Mouse (Mus musculus): ENCODE results near the gene Ap2b1. TPM values are rescaled to one million over a fixed set of nuclear protein-coding genes. Genes with fewer than 3 reads are reported as not detected.
A peak's percentile ranks its signal among the peaks of the same experiment; 100 is the strongest.

Ap2b1 gene
- polyA plus RNA-seq, 1 experiment from 2014 or later: 65.1 TPM

DNA sequence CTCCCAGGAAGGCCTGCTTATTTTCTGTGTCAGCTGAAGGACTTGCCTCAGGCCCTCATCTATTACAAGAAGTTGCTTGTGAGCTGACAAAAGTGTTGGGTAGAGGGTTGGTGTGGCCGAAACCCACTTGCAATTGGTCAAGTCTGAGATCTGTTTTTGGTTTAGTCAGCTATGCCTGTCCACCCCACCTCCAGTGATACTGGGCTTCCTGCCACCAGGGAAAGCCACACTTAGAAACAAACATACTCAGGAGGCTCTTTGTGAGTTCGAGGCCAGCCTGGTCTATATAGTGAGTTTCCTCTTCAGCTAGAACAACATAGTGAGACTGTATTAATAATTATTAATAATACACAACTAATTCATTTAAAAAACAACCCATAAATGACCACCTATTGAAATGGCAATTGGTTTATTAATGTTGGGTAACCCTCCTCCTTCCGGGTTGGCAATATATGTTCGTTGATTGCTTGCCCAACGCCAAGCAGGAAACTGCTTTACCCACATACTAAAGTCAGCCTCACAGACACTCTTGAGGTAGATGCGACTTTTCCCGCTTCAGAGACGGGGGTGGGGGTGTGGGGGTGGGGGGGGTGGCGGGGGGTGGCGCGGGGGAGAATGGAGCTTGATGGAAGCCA is 140.7 kb downstream of the Ap2b1 start:
- Histone ChIP-seq H3K27me3 (replicated peaks; ENCODE audit: control insufficient read depth, insufficient read depth, low read length) (peaks cover 34% of the 10 kb centered on the region), H3K4me1 (replicated peaks; ENCODE audit: control insufficient read depth, insufficient read depth, low read length) (peaks cover 13% of the 10 kb centered on the region; the same call in 1 of the 2 replicates), H3K27ac (ENCODE audit: low read depth) (no peak overlapping the region), H3K9me3 (ENCODE audit: control insufficient read depth, low read length) (no peaks in the 10 kb centered on the region), H3K4me3 (ENCODE audit: low read depth, low read length) (no peak overlapping the region), H3K36me3 (ENCODE audit: control insufficient read depth, insufficient read depth, low read length) (no peaks in the 10 kb centered on the region), H3K4me2 (ENCODE audit: low read length) (peak overlapping the region; percentile 90), H3K9ac (ENCODE audit: low read length) (no peak overlapping the region; the same call in 1 of the 2 replicates)
- WGBS: 22% methylated on average over 11 of the region's 11 CpGs
- ATAC-seq (replicated peaks; ENCODE audit: low FRiP score, low TSS enrichment, low read depth): no peak
- no peak for DNase-seq (ENCODE audit: low spot score)

DNA sequence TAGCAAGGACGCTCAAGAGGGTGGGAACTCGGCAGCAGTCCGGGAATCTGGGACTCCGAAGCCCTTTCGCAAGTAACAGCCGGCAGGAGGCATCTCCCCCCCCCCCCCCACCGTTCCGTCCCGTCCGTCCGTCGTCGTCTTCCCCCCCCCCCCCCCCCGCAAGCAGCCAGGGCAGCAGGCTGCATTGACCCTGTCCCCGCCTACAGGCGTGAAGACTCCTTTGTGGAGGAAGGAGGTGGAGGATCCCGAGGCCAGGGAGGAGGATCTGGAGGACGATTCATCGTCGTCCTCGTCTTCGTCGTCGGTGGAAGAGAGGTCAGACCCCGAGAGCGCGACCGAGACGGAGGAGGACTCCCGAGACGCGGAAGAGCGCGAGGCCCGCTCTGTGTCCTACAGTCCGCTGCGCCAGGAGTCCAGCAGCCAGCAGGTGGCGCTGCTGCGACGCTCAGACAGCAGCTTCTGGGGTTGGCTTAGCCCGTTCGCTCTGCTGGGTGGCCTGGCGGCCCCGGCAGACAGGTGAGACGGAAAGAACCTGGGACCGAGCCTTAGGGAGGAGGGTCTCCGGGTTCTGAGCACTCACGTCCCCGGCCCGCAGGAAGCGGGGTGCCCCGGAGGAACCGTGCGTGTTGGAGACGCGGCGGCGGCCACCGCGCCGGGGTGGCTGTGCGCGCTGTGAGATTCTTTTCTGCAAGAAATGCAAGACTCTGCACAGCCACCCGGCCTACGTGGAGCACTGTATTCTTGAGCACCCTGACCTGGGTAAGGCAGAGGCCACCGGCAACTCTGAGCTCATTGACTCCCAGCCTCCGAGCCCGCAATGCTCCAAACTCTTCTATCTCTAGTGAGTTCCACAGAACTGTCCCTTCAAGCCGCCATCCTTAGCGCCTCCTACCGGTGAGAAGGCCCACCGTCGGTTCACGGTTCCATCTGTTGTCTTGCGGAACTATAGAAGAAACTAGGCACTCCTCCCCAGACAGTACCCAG is 141.5 kb downstream of the Ap2b1 start:
- H3K4me1 ChIP-seq (replicated peaks; ENCODE audit: control insufficient read depth, insufficient read depth, low read length): peaks cover 13% of the 10 kb centered on the region; the same call in 1 of the 2 replicates
- no peaks in the 10 kb centered on the region for H3K36me3 ChIP-seq (ENCODE audit: control insufficient read depth, insufficient read depth, low read length)
- H3K27ac ChIP-seq (ENCODE audit: low read depth): peak overlapping the region; percentile 49; the same call in 1 of the 2 replicates
- DNase-seq (ENCODE audit: low spot score): peak; percentile 93
- WGBS: under 1% methylated on average over 66 of the region's 75 CpGs
- peak overlapping the region; percentile 90 for H3K4me2 ChIP-seq (ENCODE audit: low read length)
- peak overlapping the region; percentile 48 for H3K9ac ChIP-seq (ENCODE audit: low read length)
- H3K9me3 ChIP-seq (ENCODE audit: control insufficient read depth, low read length): no peaks in the 10 kb centered on the region
- peak overlapping the region; percentile 56 for H3K4me3 ChIP-seq (ENCODE audit: low read depth, low read length)
- peak; percentile 92 for ATAC-seq (replicated peaks; ENCODE audit: low FRiP score, low TSS enrichment, low read depth)
- peaks cover 42% of the 10 kb centered on the region for H3K27me3 ChIP-seq (replicated peaks; ENCODE audit: control insufficient read depth, insufficient read depth, low read length)

GRCm38 (mm10) chr11:83441235-83441634 is 142.4 kb downstream of the Ap2b1 start:
- ATAC-seq (replicated peaks; ENCODE audit: low FRiP score, low TSS enrichment, low read depth) (no peak), DNase-seq (ENCODE audit: low spot score) (no peak)
- Histone ChIP-seq H3K36me3 (ENCODE audit: control insufficient read depth, insufficient read depth, low read length) (no peaks in the 10 kb centered on the region), H3K4me2 (ENCODE audit: low read length) (peak overlapping the region; percentile 90), H3K9me3 (ENCODE audit: control insufficient read depth, low read length) (no peaks in the 10 kb centered on the region), H3K4me3 (ENCODE audit: low read depth, low read length) (peak overlapping the region; percentile 56; the same call in 1 of the 2 replicates), H3K9ac (ENCODE audit: low read length) (no peak overlapping the region), H3K4me1 (replicated peaks; ENCODE audit: control insufficient read depth, insufficient read depth, low read length) (peaks cover 13% of the 10 kb centered on the region; the same call in 1 of the 2 replicates), H3K27ac (ENCODE audit: low read depth) (no peak overlapping the region), H3K27me3 (replicated peaks; ENCODE audit: control insufficient read depth, insufficient read depth, low read length) (peaks cover 48% of the 10 kb centered on the region)
- 46% methylated on average over 7 of the region's 7 CpGs for WGBS

- peaks cover 15% of the 10 kb centered on the region; the same call in 1 of the 2 replicates for H3K4me1 ChIP-seq (replicated peaks; ENCODE audit: control insufficient read depth, insufficient read depth, low read length)
- DNase-seq (ENCODE audit: low spot score) (peak; percentile 91), ATAC-seq (replicated peaks; ENCODE audit: low FRiP score, low TSS enrichment, low read depth) (peak; percentile 37; the same call in 1 of the 2 replicates)
- H3K4me3 ChIP-seq (ENCODE audit: low read depth, low read length): no peak overlapping the region
- peak overlapping the region; percentile 12; the same call in 1 of the 2 replicates for H3K4me2 ChIP-seq (ENCODE audit: low read length)
- H3K36me3 ChIP-seq (ENCODE audit: control insufficient read depth, insufficient read depth, low read length): no peaks in the 10 kb centered on the region
- no peak overlapping the region for H3K27ac ChIP-seq (ENCODE audit: low read depth)
- peaks cover 48% of the 10 kb centered on the region for H3K27me3 ChIP-seq (replicated peaks; ENCODE audit: control insufficient read depth, insufficient read depth, low read length)
- 15% methylated on average over 29 of the region's 29 CpGs for WGBS
- H3K9me3 ChIP-seq (ENCODE audit: control insufficient read depth, low read length): no peaks in the 10 kb centered on the region
- H3K9ac ChIP-seq (ENCODE audit: low read length): no peak overlapping the region
Observed at GRCm38 (mm10) chr11:83442596-83443267, 143.9 kb downstream of the Ap2b1 start.

DNA sequence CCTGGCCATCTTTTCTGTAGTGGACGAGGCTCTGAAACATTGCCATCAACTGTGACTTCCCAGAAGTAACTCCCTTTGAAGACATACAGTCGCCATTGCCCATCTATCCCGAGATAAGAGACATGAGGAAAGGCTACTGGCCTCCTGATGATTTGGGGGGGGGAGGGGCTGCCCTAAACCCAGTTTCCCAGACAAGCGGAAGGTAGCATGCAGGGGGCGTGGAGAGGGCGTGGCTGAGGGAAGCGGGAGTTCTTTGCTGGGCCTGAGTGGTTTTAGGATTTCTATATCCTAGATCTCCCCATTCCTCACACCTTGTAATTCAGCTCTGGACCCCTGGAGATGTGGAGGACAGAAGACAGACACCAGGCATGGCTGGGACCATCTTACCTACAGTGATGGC is 145.0 kb downstream of the Ap2b1 start:
- no peak for ATAC-seq (replicated peaks; ENCODE audit: low FRiP score, low TSS enrichment, low read depth)
- Histone ChIP-seq H3K9me3 (ENCODE audit: control insufficient read depth, low read length) (no peaks in the 10 kb centered on the region), H3K9ac (ENCODE audit: low read length) (no peak overlapping the region), H3K4me1 (replicated peaks; ENCODE audit: control insufficient read depth, insufficient read depth, low read length) (peaks cover 26% of the 10 kb centered on the region), H3K27me3 (replicated peaks; ENCODE audit: control insufficient read depth, insufficient read depth, low read length) (peaks cover 48% of the 10 kb centered on the region), H3K4me2 (ENCODE audit: low read length) (no peak overlapping the region), H3K4me3 (ENCODE audit: low read depth, low read length) (no peak overlapping the region), H3K27ac (ENCODE audit: low read depth) (no peak overlapping the region), H3K36me3 (ENCODE audit: control insufficient read depth, insufficient read depth, low read length) (no peaks in the 10 kb centered on the region)
- DNase-seq (ENCODE audit: low spot score): no peak
- 8% methylated on average over 7 of the region's 7 CpGs for WGBS

DNA sequence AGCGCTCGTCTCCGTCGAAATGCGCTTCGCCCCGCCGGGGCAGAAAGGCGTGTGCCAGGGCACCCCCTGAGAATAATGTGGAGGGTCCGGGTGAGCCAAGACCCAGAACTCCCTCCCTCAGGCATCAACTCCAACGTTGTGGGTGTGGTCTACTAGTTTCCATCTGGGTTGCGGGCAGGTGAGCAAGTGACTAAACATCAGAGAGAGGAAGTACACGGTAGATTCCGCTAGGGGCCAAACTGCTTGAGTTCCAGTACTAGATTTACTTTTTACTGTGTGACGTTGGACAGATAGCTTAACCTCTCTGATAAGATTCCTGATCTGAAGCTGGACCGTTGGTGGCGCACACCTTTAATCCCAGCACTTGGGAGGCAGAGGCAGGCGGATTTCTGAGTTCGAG is 146.2 kb downstream of the Ap2b1 start:
- 27% methylated on average over 19 of the region's 19 CpGs for WGBS
- Histone ChIP-seq H3K27me3 (replicated peaks; ENCODE audit: control insufficient read depth, insufficient read depth, low read length) (peaks cover 48% of the 10 kb centered on the region), H3K27ac (ENCODE audit: low read depth) (no peak overlapping the region), H3K4me3 (ENCODE audit: low read depth, low read length) (peak overlapping the region; percentile 4; the same call in 1 of the 2 replicates), H3K4me1 (replicated peaks; ENCODE audit: control insufficient read depth, insufficient read depth, low read length) (peaks cover 26% of the 10 kb centered on the region), H3K36me3 (ENCODE audit: control insufficient read depth, insufficient read depth, low read length) (no peaks in the 10 kb centered on the region), H3K9me3 (ENCODE audit: control insufficient read depth, low read length) (no peaks in the 10 kb centered on the region), H3K9ac (ENCODE audit: low read length) (no peak overlapping the region), H3K4me2 (ENCODE audit: low read length) (peak overlapping the region; percentile 13; the same call in 1 of the 2 replicates)
- no peak for DNase-seq (ENCODE audit: low spot score)
- no peak for ATAC-seq (replicated peaks; ENCODE audit: low FRiP score, low TSS enrichment, low read depth)

GRCm38 (mm10) chr11:83447612-83448011 is 148.8 kb downstream of the Ap2b1 start:
- WGBS: 66% methylated on average over 10 of the region's 10 CpGs
- H3K9me3 ChIP-seq (ENCODE audit: control insufficient read depth, low read length): no peaks in the 10 kb centered on the region
- no peaks in the 10 kb centered on the region for H3K36me3 ChIP-seq (ENCODE audit: control insufficient read depth, insufficient read depth, low read length)
- H3K4me3 ChIP-seq (ENCODE audit: low read depth, low read length): no peak overlapping the region
- H3K9ac ChIP-seq (ENCODE audit: low read length): no peak overlapping the region
- no peak overlapping the region for H3K27ac ChIP-seq (ENCODE audit: low read depth)
- no peak overlapping the region for H3K4me2 ChIP-seq (ENCODE audit: low read length)
- ATAC-seq (replicated peaks; ENCODE audit: low FRiP score, low TSS enrichment, low read depth) (no peak), DNase-seq (ENCODE audit: low spot score) (no peak)
- peaks cover 31% of the 10 kb centered on the region for H3K27me3 ChIP-seq (replicated peaks; ENCODE audit: control insufficient read depth, insufficient read depth, low read length)
- H3K4me1 ChIP-seq (replicated peaks; ENCODE audit: control insufficient read depth, insufficient read depth, low read length): peaks cover 20% of the 10 kb centered on the region
